Mouse (Mus musculus) c-Kit-positive CD71-negative TER-119-negative erythroid progenitor cells, embryonic 14.5 days (primary cell): ENCODE measurements at regions not wholly inside any gene's neighbourhood (a gene's known extent, or its start where the extent isn't known, plus 50 kb on each side); places are given as distances from the start of the nearest gene placed in this dataset.

ENCODE experiments used
- DNase-seq: peaks from one replicate; pipeline ENCODE4 v3.0.0-alpha.2; 2013; ENCODE audit warnings: low read depth

DNA sequence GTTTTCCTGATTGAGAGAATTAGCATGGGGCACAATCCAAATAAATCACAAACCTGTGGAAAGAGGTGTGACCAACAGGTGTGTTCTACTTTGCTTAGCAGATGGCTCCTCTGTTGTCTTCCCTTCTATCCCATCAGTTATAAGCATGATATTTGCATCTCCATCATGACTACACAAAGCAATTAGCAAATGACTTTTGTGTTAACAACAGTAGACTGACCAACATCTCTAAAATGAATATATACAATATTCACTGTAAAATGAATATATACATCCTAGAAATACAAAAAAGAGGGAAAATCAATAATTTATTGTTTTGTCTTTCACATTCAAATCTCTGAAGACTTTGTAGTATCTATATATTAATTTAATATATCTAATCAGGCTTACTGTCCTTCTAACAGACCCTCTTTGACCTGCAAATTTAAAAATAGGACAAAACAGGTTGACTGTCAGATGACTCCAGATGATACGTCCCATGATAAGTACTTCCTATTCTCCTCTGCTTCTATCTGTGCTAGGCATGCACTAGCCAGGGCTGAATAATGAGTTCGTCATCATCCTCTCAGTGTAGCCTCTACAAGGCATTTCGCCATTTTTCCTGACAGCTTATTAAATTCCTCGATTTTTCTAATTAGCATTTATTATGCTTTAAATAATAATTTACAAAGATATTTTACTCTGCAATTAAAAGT is 519.5 kb upstream of the Cited2 start:
- DNase-seq = no peak

DNA sequence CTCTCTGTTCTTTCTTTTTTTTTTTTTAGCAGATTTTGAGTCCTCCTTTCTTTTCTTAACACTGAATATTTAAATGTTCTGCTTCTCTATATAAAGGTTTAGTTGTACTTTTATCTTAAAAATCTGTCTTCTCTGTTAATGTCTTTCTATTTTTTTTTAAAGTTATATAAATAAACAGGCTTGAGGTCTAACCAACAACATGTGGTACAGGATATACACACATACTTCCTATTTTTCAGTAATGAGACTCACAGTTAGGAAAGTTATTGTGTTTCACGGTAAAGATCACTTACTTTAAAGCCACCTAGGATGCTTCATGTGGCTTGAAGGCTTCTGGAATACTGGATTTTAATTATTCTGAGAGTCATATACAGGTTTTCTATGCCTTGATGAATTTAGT is 518.9 kb upstream of the Cited2 start:
- no peak for DNase-seq

DNA sequence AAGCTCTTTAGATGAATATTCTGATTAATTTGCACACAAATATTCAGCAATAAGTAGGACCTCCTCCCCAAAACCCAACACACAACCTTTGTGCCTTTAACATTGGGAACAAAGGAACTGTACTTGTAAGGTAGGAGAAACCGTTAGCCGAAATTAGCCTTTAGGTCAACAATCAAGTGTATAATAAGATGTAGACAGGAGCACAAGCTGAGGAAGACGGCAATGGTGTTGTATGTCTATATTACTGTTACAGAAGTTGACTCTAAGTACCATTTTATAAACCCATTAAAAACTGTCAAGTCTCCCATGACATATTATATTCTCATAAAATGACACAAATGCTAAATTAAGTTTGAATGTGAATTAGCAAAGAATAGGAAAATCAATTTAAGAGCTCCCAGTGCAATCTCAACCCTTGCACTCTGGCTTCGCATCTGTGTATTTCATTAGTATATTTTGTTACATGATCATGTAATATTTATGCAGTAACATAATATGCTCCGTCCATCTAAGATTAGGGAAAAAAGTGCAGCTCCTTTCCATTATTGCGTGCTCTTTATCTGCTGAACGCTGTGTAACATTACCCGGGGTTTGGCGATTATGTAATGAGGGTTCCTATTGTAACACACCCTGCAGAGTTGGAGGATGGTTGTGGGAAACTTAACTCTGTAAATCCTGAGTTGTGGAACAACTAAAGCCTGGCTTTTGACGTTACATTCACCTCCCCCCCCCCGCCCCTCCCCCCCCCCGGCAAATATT is 510.3 kb upstream of the Cited2 start:
- DNase-seq = no peak

DNA sequence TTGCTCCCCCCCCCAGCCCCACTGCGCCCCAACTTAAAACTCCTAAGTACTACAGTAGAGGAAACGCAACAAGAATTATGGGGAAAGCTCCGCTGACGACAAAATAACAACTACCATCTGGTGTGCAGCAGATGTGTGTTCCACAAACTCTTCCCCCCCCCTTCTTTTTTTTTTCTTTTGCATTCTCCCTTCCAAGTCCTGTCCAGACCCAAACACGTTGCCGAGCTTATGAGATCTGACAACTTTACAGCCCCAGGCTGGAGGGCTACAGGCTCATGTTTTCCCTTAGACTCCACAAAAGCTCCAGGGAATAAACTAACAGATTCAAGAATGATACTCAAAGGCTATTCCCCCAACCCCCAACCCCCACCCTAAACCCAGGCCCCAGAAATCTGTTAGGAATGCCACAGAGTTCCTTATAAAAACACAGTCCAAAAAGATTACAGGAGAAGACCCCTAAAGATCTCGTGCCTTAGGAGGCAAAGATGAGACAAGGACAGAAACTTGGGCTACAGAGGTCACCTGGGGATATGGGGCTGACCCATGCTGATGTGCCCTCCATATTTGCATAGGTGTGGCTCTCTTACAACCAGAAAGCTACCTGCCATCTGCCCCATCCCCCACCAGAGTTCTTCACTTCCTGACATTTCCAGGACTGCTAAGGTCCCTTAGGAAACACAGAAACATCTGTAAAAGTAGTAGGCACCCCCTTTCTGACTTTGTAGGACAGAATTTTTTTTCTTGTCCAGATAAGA is 509.5 kb upstream of the Cited2 start:
- no peak for DNase-seq

DNA sequence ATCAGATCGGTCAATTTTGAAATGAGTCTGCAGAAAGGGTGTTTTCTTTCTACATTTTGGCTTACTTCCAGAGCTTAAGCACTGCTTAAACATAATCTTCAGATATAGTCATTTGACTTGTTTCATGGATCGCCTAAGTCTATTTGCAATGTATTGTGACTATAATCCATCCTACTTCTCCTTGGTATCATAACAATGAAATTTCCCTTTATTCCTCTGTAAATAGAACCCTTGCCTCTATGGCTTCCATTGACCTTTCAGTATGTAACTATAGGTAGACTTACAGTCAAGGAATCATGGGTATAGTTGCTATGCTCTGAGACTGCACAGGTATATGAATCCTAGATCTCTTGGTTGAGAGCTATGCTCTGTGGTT is 509.0 kb upstream of the Cited2 start:
- no peak for DNase-seq

DNA sequence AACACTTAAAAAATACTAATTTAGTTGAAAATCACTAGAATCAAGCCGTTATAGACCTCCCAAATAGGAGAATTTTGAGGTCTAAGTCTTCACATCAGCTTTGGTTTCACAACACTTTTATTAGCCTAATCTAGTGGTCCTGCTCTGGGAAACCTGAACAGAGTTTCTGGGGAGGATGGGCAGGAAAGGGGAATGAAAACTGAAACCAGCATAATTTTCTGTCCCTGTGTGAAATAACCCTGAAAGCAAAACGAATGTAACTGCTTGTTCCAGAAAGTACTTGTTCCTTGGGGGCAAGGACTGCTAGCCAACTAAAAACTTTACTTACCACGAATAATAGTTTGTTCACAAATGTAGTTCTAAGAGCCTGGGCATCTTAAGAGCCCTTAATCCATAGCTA is 508.0 kb upstream of the Cited2 start:
- DNase-seq = no peak

DNA sequence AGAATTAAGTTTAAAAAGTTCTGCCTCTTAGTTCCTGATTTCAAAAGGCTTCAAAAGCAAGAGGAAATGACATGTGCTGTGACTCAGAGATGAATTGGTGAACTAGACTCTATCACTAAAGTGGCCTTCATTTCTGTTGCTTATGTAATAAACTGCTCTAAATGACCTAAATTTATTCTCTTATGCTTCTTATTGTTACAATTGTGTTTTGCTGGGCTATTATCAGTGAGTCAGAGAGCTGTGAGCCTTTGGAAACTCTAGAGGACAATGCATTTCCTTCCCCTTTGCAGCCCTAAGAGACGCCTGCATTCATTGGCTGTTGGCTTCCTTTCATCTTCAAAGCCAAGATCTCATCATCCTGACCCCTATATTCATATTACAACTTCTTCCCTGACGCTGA is 501.5 kb upstream of the Cited2 start:
- DNase-seq = peak; percentile 17

DNA sequence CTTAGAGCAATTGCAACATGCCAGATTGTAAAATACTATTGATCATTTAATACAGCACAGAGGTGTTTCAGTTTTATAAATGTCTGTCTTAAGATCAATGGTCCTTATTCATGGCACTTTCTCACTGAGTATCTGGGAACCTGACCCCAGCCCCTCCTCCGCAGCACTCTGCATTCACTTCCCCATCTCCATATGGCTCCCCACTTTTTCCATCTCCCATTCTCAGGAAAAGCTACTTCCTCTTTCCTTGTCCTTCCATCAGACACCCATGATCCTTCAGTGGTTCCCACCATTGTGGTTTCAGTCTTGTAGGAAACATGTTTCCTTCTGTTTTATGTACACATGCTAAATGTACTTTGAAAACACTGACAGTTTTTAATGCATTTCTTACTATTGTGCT is 497.3 kb upstream of the Cited2 start:
- DNase-seq = no peak

DNA sequence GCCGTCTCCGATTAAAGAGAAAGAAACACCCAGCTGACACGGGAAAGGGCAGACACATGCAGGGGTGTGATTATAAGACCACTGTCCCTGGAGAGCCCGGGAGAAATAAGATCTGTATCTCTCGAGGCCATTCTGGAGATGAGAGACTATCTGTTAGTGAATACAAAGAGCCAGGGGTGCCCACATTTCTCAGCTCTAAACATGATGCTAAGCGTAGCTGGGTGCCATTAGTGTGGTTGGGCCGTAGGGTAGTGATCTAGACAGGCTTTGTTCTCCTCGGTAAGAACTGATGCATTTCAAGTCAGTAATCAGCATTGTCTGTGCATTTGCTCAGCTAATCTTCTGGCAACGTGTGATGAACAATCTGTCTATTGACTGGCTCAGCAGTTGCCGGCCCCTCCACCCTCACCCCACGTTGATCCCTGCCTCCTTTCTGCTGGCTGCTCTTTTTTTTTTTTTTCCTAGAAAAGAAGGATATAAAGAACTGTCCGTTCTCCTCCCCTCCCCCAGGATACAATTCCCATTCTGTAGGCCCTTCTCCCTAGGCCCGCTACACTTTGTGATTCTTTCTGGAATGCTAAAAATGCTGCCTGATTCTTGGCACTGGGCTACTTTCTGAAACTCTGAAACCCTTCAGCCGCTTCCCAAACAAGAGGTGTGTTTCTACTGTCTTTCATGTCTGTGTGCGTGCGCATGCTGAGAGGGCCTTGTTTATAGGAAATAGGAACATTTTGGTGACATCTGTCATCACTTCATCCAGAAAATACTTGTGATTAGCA is 492.8 kb upstream of the Cited2 start:
- DNase-seq = no peak

DNA sequence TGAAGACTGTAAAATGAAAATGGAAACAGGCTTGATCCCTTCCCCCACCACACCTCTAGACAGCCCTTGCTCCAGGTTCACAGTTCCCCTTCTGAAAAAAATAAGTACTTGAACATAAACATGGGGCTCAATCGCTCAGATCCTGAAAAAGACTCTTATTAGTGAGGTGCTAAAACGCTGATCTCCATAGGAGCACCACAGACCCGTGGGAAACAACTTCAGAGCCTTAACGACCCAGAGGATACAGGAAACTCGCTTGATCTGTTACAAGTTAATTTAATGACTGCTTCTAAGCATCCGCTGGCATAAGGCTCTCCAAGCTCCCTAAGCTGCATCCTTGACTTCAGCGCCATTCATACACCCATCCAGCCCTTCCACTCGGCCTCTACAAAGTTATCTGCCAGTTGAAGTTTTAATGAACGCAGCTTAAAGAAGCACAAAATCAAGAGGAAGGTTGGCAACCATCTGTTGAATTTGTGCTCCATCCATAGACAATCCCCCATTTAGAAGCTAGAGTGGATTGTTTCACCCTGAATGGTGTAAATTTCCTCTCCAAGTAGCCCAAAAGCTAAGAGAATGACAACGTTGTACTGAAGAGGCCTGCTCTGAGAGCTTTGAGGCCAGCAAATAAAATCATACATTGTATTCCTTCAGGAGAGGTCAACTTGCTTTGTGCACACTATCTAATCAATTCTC is 486.9 kb upstream of the Cited2 start:
- DNase-seq = no peak

DNA sequence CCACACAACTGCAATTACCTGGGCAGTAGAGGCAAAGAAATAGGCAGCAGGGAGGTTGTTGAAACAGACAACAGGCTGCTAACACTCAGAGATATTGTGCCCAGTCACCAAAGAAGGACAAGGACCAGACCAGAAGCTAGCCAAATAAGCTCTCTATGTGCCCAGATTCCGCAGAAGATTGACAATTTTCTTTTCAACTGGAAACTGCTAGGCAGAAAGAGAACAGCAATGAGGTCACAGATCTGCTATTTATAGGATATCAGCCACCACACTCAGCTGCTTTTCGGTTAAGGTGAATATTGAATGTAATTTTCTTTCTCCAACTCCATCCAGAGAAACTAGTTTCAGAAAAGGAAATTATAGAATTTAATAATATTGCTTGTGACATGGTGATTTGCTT is 486.3 kb upstream of the Cited2 start:
- no peak for DNase-seq

DNA sequence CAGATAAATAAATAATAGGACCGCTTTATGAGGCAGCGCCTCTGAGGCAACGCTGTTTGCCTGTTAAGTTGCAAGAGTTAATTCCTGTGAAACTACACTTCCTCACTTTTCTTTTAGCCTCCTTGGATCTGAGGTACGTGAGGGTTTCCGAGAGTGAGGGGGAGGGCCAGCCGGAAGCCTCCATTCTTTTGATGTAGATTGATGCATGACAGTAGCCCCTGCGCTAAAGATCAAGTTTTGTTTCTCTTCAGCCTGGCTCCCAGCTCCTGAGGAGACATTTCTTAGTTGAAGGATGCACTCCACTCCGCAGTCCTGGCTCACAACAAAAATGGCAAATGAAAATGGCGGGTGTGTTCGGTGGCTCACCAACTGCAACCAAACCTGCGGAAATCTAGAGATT is 485.6 kb upstream of the Cited2 start:
- no peak for DNase-seq

DNA sequence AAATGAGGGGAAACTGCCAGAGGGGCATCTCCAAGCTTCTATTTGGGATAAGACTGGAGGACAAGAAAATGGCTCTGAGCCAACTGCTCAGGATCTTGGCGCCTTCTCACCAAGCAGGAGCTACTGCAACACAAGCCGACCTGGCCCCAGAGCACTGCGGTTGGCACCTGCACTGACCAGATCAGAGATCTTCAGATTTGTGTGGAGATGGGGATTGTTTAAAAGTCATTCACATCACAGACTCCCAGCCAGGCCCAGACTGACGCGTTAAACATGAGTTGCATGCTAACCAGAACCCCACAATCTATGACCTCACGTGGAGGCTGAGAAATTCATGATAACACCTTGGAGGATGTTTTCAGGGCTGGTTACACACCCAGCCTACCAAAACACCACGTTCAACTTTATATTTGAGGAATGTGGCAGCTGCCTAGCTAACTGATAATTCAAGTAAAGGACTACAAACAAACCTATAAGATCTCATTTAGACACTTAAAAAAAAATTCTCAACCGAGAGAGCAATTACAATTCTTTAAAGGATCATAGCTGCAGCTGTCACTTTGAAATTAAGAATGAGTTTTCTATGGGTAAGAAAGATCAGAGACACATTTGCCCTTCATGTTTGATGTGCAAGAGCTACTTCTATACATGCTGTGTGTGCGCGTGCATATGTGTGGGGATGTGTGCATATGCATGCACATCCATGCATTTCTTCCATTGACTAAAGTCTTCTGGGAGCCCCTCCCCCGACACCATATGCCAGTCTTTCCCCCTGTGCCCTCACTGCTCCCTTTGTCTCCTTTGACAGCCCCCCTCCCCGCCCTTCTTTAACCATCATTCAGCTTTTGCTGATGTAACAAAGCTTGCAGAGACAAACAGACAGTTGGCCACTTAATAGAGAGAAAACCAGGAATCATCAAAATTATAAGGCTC is 484.8 kb upstream of the Cited2 start:
- no peak for DNase-seq

DNA sequence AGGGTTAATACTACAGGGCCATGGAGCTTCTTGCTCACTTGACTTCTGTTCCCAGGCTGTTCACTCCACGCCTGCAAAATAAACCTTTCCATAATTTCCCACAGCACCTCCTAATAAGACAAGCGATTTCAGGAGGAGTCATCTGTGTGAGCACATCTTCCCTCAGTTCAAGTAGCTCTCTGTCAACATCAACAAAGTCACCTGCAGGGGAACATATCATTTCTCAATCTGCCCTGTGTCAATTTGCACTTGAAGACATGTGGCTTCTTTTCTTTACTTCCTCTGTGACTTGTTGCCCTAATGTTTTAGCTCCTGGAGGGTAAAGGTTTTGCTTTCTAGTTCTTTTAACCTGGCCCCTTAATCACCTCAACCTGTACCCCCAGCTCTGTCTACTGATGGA is 474.7 kb upstream of the Cited2 start:
- DNase-seq = no peak

DNA sequence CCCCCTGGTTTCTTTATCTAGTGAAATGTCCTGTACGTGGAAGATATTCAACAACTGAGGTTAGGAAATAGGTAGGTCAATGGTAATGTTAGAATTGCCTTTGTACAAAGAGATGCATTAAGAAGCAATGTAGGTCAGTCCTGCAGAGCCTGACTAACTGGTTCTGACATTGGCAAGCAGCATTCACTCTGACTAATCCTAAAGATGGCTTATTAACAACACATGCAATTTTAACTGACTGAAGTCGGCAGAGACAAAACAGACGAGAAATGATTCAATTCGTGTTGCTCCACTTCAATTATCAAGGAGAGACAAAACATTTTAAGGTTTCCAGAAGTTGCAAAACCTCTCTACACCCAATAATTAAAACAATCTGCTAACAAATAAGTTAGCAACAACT is 470.0 kb upstream of the Cited2 start:
- no peak for DNase-seq

DNA sequence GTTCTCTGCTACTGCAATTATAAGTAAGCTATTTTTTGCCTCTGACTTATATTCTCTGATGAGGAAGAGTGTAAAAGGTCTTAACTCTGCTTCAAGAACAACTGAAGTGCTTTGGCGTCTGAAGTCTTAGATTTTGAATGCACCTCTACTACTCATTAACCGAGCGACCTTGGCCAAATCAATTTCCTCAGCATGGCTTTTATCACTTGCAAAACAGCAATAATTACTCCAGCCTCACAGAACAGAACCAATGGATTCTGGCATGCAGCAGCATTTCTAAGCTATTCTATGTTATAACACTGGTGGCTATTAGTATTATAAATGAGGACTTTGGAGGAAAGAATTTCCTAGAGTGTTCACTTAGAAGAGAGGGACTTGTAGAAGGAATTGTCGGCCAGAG is 462.9 kb upstream of the Cited2 start:
- no peak for DNase-seq

DNA sequence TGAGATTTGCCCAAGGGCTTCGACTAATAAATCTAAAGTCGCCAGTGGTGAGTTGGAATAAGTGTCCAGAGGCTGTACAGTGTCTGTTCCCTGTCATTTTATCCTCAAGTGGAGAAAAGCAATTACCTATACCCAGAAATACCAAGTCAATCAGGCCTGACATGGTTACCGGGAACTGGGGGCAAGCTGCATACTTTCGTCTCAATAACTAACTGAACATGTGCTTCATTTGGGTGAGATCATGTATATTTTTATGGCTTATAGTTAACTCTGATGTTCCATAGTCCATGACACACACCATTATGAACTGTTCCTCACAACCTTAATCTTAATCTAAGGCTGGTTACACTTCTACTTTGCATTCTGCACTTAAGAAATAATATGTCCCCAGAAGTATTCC is 462.4 kb upstream of the Cited2 start:
- DNase-seq = no peak

DNA sequence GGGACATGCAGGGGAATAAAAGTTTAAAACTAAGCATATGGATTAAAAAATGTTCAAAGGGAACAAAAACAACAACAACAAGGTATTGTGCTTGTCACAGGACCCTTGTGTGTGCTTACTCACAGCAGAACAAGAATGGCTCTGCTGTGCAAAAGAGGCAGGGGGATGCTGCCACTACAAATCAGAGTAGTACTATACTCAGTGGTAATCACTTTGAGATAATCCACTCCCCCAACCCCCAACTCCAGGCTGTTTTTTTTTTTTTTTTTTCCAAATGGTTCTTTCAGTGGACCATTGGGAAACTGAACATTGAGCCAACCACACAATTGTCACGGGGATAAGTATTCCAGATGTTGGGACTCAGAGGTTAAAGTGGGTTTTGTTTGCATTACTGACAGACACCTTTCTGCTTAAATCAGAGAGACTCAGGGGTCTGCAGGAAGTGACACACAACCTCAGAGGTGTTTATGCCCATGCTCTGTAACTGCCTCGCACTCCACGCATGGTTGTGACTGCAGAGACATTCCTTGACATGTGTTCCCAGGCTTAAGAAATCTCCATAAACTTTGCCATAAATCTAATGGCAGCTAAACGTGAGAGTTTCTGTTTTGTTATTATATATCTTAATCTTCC is 461.7 kb upstream of the Cited2 start:
- no peak for DNase-seq

DNA sequence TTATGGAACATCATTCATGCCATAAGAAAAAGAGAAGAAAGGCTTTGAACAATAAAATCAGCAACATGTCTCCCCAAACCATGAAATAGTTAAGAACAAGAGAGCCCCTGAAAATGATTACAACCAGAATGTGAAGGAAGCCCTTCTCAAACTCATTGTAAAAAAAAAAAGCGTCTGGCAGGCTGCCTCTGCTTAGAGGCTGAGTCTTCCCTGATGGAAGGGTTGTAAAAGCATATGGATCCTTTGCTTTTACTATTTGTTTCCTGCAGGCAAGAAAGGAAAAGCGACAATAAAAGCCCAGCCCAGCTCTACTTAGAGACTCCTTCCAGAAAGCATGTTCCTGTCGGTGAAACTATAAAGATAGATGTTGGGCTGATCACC is 461.2 kb upstream of the Cited2 start:
- no peak for DNase-seq

DNA sequence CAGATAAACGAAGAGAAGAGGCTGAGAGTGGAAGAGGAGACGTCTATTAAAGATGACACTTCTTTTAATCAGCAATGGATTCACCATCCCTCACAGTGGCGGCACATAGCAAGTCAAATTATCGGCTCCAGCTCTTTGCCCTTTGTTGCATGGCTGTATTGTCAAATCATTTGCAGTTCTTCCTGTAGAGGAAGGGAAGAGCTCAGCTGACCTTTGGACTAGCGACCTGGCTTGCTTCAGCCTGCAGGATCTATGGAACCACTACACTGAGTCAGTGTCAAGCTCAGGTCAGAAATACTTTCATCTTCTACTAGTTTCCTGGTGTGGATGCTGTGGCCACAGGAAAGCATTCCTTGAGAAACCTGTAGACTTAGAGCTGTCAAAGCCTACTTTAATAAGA is 450.4 kb upstream of the Cited2 start:
- DNase-seq = no peak
